Mouse (Mus musculus): Measurements from ENCODE around the gene Sde2. TPM values are rescaled to one million over a fixed set of nuclear protein-coding genes. Genes with fewer than 3 reads are reported as not detected.

Sde2 gene
- total RNA-seq, 2 experiments from 2014 or later, result 21.2 to 22.8 TPM

Other genes starting within 250 kb of the Sde2 start
- 1 to 10 TPM; 3.0 to 4.0 TPM for gene Lin9, start 210.0 kb upstream of the Sde2 start, total RNA-seq (2021)
- under 1 TPM in 1 of 2 experiments, not detected in 1; 0.17 TPM for gene Mixl1, start 154.1 kb upstream of the Sde2 start, total RNA-seq (2021)
- 10 to 100 TPM; 29.9 to 31.7 TPM for gene Acbd3, start 125.1 kb upstream of the Sde2 start, total RNA-seq (2021)
- 100 to 1,000 TPM; 418 to 459 TPM for gene H3f3a, start 37.2 kb upstream of the Sde2 start, total RNA-seq (2021)
- 1 to 10 TPM; 5.1 to 5.2 TPM for gene Lefty2, start 42.0 kb downstream of the Sde2 start, total RNA-seq (2021)
- gene Pycr2, start 53.2 kb downstream of the Sde2 start, total RNA-seq (2021), result 10 to 100 TPM; 41.5 to 43.4 TPM
- 1 to 10 TPM; 7.2 to 9.3 TPM for gene Lefty1, start 83.9 kb downstream of the Sde2 start, total RNA-seq (2021)
- 10 to 100 TPM in 1 of 2 experiments, 1 to 10 TPM in 1; 8.6 to 11.5 TPM for gene Tmem63a, start 91.2 kb downstream of the Sde2 start, total RNA-seq (2021)
- 10 to 100 TPM; 19.7 to 28.3 TPM for gene Ephx1, start 169.8 kb downstream of the Sde2 start, total RNA-seq (2021)
- gene 9130409I23Rik, start 200.1 kb downstream of the Sde2 start, total RNA-seq (2021), result not detected

Data from layer of hippocampus, postnatal 14 days (tissue).